31 mouse cellular contexts compared by ENCODE assay signal in genomic region chr1:190139711-190140405, GRCm38 (mm10). TPM values are rescaled to one million over a fixed set of nuclear protein-coding genes. Genes with fewer than 3 reads are reported as not detected.
DNase-seq lines count a peak whose midpoint lies in the region; ATAC-seq and TF ChIP-seq lines count a peak whose summit lies in the region.
"Had no signal": no experiment of that assay in that cellular context is flagged by ENCODE, and none has a peak within 500 bp of the region (broad histone marks: within the 10 kb centered on the region; RNA-seq: fewer than 3 reads in every experiment).

No protein-coding gene starts in this region.

- H3K27ac ChIP-seq in hindbrain, embryonic 10.5 days = peak overlapping the region; percentile 88
- no peak overlapping the region for H3K27ac ChIP-seq in hindbrain, embryonic 12.5 days
- H3K27ac ChIP-seq in layer of hippocampus, adult 2 months = peak overlapping the region; percentile 67
- peak overlapping the region; percentile 93 for H3K27ac ChIP-seq in neural tube, embryonic 13.5 days (replicated peaks)
- H3K27ac ChIP-seq: forebrain, embryonic 13.5 days; gastrocnemius, adult 2 months; heart, embryonic 15.5 days; hindbrain, postnatal 0 days had no signal

- H3K4me1 ChIP-seq in hindbrain, embryonic 10.5 days (replicated peaks) = peaks cover 63% of the 10 kb centered on the region
- peaks cover 52% of the 10 kb centered on the region for H3K4me1 ChIP-seq in hindbrain, embryonic 12.5 days
- H3K4me1 ChIP-seq in neural tube, embryonic 13.5 days (replicated peaks) = peaks cover 70% of the 10 kb centered on the region

- H3K9me3 ChIP-seq in hindbrain, embryonic 10.5 days = no peaks in the 10 kb centered on the region
- no peaks in the 10 kb centered on the region for H3K9me3 ChIP-seq in hindbrain, embryonic 12.5 days (replicated peaks)
- H3K9me3 ChIP-seq in neural tube, embryonic 13.5 days = no peaks in the 10 kb centered on the region
- H3K9me3 ChIP-seq: forebrain, embryonic 10.5 days; forebrain, embryonic 13.5 days; heart, embryonic 12.5 days; heart, embryonic 15.5 days had no signal

- peaks cover 4% of the 10 kb centered on the region; the same call in 1 of the 2 replicates for H3K27me3 ChIP-seq in hindbrain, embryonic 10.5 days (ENCODE audit: insufficient read depth, poor library complexity, severe bottlenecking)
- H3K27me3 ChIP-seq in hindbrain, embryonic 12.5 days = peaks cover 4% of the 10 kb centered on the region; the same call in 1 of the 2 replicates
- H3K27me3 ChIP-seq in neural tube, embryonic 13.5 days = no peaks in the 10 kb centered on the region
- H3K27me3 ChIP-seq: heart, embryonic 12.5 days; heart, embryonic 15.5 days had no signal

- no peak overlapping the region for H3K4me2 ChIP-seq in hindbrain, embryonic 12.5 days (replicated peaks)
- no peak overlapping the region for H3K4me2 ChIP-seq in neural tube, embryonic 13.5 days
- H3K4me2 ChIP-seq: forebrain, embryonic 13.5 days; heart, embryonic 12.5 days; heart, embryonic 15.5 days had no signal

- no peak overlapping the region for H3K4me3 ChIP-seq in hindbrain, embryonic 10.5 days
- no peak overlapping the region for H3K4me3 ChIP-seq in hindbrain, embryonic 12.5 days
- H3K4me3 ChIP-seq in layer of hippocampus, adult 2 months = no peak overlapping the region
- H3K4me3 ChIP-seq in neural tube, embryonic 13.5 days = no peak overlapping the region
- H3K4me3 ChIP-seq: forebrain, embryonic 10.5 days; forebrain, embryonic 13.5 days; gastrocnemius, adult 2 months; heart, embryonic 12.5 days; heart, embryonic 15.5 days had no signal

- no peak overlapping the region for H3K9ac ChIP-seq in hindbrain, embryonic 12.5 days
- H3K9ac ChIP-seq in neural tube, embryonic 13.5 days = no peak overlapping the region
- H3K9ac ChIP-seq: forebrain, embryonic 13.5 days; heart, embryonic 12.5 days; heart, embryonic 15.5 days had no signal

- no peak for ATAC-seq in hindbrain, embryonic 12.5 days (ENCODE audit: low FRiP score)
- no peak for ATAC-seq in neural tube, embryonic 13.5 days (ENCODE audit: low read depth)
- no peak for ATAC-seq in CD4-positive, CD25-positive, alpha-beta regulatory T cell, adult 4 months
- ATAC-seq: activated CD4-positive, CD25-positive, alpha-beta regulatory T cell, adult 4 months; forebrain, embryonic 16.5 days; hindbrain, postnatal 0 days; inflammation-experienced regulatory T-cells, adult 6 months; intestine, embryonic 16.5 days had no signal

- DNase-seq in hindbrain, embryonic 10.5 days (ENCODE audit: low spot score) = peak; percentile 38
- DNase-seq in layer of hippocampus, adult 2 months (ENCODE audit: low spot score in 2 of 2) = no peak
- DNase-seq in layer of hippocampus, adult 9-10 months (ENCODE audit: low spot score) = no peak
- DNase-seq in neural tube, embryonic 10.5 days (ENCODE audit: extremely low spot score, low spot score) = no peak
- peak; percentile 66 for DNase-seq in retina, postnatal 1 day
- DNase-seq: adrenal gland, adult 8-10 months; adrenal gland, postnatal 25 days; B cell, adult 2 months; cerebellum, adult 11-12 months; cerebellum, adult 8-10 months; cerebellum, postnatal 10 days; cerebellum, postnatal 36 days; embryo, embryonic 11 days; gastrocnemius, adult 2 months; gastrocnemius, postnatal 14 days; heart, adult 11 months; heart, postnatal 10 days; heart, postnatal 4 days had no signal

- no peak for TF ChIP-seq CTCF in layer of hippocampus, adult 2 months (conservative IDR thresholded peaks at IDR 0.05)

- H3K36me3 ChIP-seq in hindbrain, embryonic 10.5 days = peaks cover 37% of the 10 kb centered on the region
- 0 out of 2 replicates have a peak, but pooled peaks cover 5% of the 10 kb centered on the region for H3K36me3 ChIP-seq in hindbrain, embryonic 12.5 days
- no peaks in the 10 kb centered on the region; the same call in 1 of the 2 replicates for H3K36me3 ChIP-seq in neural tube, embryonic 13.5 days
- H3K36me3 ChIP-seq: forebrain, embryonic 10.5 days had no signal

- 32% methylated on average over 13 of the region's 13 CpGs for WGBS in hindbrain, embryonic 10.5 days
- WGBS in hindbrain, embryonic 12.5 days = 30% methylated on average over 13 of the region's 13 CpGs
- WGBS in neural tube, embryonic 13.5 days = 36% methylated on average over 13 of the region's 13 CpGs

RNA-seq across cellular contexts. Expression of gene Prox1, which starts 30.7 kb away (rescaled TPM):
- polyA plus RNA-seq in hindbrain, embryonic 10.5 days (2016; fragmentation: Nextera tagmentation; extraction: Ambion mirVana) = 7.5 and 9.4 TPM in 2 replicates
- polyA plus RNA-seq in hindbrain, embryonic 12.5 days (2016; fragmentation: Nextera tagmentation; extraction: Ambion mirVana) = 10.8 and 12.5 TPM in 2 replicates
- 100 to 1,000 TPM; 102 to 112 TPM for total RNA-seq in layer of hippocampus, adult 2 months (2021)
- 12.4 and 15.0 TPM in 2 replicates for polyA plus RNA-seq in neural tube, embryonic 13.5 days (2015; fragmentation: Nextera tagmentation; extraction: Ambion mirVana)
- under 1 TPM; 0.11 to 0.20 TPM for polyA plus RNA-seq in CD4-positive, CD25-positive, alpha-beta regulatory T cell, adult 4 months (2017; shearing (Covaris generic))
- total RNA-seq: MEL had no signal

Comparison
In these comparisons a context has a peak if more than half of its experiments do, and no peak if none do; other contexts are left out.
1. DNase-seq: peak in hindbrain, embryonic 10.5 days (single experiment) and retina, postnatal 1 day (single experiment); none in layer of hippocampus, adult 2 months (0 of 2), layer of hippocampus, adult 9-10 months (single experiment) and neural tube, embryonic 10.5 days (single experiment).